Mouse (Mus musculus): ENCODE data around the gene Zbtb1.

- no peak for TF ChIP-seq POLR2A (IDR thresholded peaks at IDR 0.05; ENCODE audit: borderline replicate concordance, control insufficient read depth, low read depth, low read length)
- no peak for TF ChIP-seq CTCF (IDR thresholded peaks at IDR 0.05; ENCODE audit: control insufficient read depth, insufficient read depth, low read length)
These were observed 36.4 kb upstream of the Zbtb1 start for GRCm38 (mm10) chr12:76333688-76334087.
